Mouse (Mus musculus) MEL-GATA-1-ER (cell line): ENCODE data around the gene Pla1a.

Experiments
- DNase-seq: peaks from one replicate; pipeline ENCODE4 v3.0.0-alpha.2; 2012; ENCODE audit warnings: low read depth; ENCODE audit errors: extremely low read depth

Gene Pla1a

DNA sequence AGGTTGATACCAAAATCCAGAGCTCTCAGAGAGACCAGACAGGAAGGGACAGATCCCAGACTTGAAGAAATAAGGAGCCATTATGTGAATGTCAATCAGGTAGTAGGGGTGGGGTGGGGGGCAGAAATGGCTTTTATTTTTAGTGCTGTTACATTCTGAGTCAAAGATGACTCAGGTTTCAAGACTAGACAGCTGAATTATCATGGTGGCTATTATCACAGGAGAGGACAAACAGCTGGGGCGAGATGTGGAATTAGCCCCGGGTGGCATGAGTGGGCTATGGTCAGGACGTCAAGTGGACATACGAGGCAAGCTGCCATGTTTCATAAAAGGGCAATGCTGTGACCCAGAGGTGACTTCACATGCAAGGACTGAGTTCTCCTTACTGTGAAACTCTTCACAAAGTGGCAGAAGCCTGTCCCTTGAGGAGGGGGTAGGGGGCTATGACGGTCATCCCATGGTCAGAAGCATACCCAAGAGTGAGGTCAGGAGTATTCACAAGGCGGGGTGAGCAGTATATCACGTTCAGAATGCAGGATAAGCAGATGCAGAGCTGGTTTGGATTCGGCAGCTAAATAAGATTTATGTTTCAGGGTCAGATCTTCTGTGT, 43.6 kb downstream of the Pla1a start:
- DNase-seq: no peak

DNA sequence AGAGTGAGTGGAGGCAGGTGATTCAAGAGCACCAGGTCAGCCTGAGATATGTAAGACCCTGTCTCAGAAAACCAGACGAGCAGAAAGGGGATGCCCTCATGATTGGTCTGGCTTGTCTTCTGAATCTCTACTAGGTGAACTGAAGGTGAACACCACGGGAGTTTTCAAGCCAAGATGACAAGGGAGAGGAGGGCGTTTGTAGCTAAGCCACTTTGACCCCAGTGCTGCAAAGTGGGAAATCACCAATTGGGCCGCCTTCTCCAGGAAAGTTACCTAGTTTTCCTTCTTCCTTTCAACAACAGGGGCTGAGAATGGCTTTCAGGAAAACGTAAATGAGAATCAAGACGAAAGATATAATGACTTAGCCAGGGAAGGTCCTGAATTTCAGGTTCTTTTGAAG, 44.2 kb downstream of the Pla1a start:
- no peak for DNase-seq

DNA sequence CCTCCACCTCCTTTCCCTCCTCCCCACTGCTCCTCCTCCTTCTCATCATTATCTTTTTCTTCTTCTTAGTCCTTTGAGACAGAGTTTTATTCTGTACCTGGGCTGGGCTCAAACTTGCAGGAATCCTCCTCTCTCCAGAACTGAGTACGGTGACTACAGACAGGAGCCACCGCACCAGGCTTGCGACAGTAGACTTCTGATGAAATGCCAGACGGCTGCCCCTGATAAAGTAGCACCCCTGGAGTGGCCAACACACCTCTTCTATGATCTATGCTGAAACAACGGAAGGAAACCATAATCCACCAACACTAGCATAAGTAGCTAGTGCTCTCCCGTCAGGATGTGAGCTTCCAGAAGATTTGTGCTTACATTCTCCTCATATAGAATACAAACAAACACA, 45.6 kb downstream of the Pla1a start:
- DNase-seq: no peak

DNA sequence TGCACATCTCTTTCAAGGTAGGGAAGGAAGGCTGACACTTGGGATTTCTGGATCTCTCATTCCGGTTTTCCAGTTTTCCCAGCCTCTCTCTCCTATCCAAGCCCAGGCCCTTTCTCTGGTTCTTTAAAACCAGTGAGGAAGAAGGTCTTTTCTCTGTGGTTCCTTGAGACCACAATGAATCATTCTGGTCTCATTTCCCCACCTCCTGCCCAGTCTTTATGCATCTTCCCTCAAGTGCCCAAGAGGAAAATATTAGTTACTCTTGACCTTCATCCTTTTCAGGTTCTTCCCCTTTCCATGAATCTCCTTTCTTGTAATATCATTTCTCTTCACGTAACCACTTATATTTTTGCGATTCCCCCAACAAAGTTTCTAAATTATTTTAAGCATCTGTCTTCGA, 47.2 kb downstream of the Pla1a start:
- no peak for DNase-seq

DNA sequence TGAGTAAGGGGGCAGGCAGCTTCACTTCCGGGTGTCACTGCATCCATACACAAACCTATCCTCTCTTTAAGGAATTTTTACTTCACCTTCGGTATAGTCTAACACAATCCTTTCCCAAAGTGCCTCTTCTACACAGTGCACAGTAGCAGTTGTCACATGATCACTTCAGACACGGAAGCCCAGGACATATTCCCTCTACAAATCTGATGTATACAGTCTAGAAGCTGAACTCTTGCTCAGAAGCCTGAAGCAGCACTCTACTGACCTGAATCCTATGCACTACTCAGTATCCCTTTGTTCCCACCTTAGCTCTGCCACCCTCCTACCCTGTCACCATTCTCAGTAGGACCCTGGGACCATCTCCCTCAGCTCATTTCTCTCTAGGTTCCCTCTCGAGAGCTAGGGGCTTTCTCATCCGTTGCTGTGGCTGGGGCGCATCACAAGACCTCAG, 47.7 kb downstream of the Pla1a start:
- DNase-seq: no peak

DNA sequence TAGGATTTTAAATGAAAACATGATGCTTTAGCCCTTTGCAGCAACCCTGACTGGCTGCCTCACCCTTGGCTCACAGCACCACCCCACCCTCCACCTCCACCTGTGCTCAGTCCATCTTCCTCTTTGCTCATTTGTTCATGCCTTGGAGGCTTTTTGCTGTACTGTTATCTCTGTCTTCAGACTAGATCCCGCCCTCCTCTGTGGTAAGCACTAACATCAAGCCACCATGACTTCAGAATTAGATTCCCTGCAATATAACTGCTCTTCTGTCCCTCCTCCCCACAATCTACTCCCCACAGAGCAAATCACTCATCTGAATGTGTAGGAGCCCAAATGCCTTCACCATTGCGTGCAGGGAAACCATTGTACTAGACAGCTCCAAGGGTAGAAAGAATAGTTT, 49.3 kb downstream of the Pla1a start:
- peak; percentile 88 for DNase-seq

DNA sequence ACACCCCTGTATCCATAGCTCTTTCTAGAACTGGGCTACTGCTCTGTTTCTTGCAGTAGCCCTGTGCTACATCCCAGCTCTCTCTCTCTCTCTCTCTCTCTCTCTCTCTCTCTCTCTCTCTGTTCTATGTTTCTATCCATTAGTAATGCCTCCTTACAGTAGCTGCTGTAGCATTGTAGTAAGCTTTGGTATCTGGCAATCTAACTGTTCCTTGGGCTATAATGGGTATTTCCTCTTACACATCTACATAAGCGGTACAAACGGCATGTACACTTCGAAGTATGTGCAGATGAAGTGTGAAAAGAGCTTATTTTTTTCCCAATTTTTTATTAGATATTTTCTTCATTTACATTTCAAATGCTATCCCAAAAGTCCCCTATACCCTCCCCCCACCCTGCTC, 53.0 kb downstream of the Pla1a start:
- no peak for DNase-seq

DNA sequence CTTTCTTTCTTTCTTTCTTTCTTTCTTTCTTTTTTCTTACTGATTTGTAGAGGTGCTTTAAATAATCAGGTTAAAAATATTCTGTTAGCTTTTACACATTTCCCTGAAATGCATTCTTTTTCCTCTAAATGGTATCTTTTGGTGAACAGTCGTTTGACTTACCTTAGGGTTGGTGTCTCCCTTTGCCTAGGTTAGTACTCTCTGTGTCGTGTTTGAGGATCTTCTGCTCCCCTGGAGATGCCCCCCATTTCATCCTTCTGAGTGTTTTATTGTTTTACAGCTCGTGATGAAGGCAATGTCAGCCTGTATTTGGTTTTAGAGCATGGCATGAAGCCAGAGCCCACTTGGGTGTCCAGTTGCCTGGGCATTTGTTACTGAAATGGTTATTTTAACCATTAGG, 53.5 kb downstream of the Pla1a start:
- no peak for DNase-seq

DNA sequence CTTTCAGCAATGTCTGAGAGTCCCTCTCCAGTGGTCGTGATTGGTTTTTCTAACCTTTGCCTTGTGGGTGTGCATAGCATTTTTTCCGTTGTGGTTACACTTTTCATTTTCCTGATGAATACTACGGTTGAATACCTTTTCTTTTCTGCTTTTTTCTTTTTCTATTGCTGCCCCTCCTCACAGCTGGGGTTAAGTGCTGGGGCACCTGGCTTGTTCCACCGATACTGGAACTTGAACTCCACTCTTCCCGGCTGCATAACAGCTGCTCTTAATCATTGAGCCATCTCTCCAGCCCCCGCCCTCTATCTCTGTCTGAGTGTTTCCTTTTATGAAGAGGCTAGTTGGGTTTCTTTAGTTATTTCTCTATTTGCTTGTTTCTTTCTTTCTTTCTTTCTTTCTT, 53.9 kb downstream of the Pla1a start:
- DNase-seq: no peak

DNA sequence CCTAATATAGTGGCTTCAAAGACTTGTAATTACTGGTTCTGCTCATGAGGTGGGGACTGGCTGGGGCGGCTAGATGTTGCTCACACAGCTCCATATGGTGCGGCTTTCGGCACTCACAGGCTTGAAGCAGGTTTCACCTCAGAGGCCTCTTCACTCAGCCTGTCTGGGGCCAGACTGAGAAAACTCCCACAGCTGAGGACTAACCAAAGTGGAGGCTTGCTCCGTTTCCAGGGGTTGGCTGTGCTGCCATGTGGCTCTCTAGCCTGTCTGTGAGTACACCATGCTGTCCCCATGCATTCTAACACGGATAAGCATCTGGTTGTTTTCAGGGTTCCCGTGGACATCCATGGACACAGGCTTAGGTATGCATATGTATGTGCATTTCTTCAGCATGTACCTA, 54.4 kb downstream of the Pla1a start:
- DNase-seq: no peak

DNA sequence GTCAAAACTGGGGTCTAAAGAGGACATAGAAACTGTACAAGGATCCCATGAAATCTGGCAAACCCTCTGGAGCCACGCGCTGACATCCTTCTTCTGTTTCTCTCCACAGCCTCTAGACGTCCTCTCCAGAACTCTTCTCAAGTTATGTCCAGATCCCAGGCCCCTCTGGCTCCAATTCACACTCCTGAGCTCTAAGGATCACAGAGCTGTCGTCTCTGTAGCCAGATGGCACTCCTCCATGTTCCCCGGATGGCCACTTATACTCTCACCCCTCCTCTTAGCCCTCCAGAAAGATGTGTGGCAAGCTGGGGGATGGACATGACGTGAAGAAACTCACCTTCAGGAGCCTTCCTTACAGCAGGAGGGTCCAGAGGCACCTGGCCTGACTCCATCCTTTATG, 55.4 kb downstream of the Pla1a start:
- DNase-seq: no peak

DNA sequence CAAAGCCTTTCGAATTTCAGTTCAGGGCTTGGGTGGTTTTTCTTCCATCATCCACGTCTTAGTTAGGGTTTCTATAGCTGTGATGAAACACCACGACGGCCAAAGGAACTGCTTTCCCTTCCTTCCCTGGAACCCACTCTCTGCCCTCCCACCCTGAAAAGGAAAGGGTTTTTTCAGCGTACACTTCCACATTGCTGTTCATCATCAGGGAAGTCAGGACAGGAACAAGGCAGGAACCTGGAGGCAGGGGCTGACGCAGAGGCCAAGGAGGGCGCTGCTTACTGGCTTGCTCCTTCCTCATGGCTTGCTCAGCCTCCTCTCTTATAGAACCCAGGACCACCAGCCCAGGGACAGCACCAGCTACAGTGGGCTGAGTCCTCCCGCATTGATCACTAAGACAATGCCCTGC, 56.1 kb downstream of the Pla1a start:
- DNase-seq: no peak

DNA sequence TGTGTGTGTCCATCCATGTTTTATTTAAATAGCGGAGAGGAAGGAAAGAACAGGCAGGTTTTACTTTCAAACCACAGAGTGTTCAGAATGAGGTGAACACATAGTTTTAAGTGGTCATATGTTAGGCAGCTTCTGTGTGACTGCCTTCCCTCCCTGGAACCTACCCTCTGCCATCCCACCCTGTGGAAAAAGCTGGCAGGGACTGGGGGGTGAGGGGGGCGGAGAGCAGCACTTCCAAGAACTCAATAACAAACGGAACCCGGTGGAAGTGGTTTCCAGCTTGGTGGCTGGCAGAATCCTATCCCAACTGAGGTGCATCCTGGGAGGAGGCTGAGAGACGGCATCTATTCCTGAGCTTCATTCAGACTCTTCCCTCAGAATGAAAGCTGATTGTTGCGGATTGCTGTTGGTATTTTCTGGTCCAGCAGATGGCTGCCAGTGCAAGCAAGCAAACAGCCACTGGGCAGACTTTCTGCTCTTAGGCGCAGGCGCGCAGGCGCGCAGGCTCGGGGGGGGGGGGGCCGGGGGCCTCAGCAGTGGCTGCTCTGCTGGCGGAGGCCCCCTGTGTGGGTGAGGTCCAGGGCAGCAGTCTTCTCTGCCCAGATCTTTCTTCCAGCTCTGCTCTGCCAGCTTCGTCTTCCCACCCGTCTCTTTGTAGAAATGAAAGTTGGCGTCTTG, 56.6 kb downstream of the Pla1a start:
- DNase-seq: no peak

DNA sequence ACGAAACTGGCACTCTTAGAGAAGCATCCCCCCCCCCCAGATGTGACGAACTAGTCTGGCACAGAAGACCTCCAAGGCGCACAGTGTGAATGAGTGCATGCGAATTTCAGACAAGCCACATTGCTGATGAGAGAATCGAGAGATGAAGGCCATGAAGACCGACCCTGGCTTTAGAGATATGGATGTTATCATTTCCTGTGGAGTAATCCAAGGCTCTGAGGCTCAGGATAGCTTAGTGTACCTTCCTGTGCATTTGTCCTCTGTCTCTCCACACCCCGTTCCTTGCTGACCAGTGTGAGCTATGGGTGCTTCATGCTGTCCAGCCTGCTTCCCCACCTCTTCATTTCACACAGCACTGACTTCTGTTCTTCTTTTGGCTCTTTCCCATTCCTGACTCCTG, 57.8 kb downstream of the Pla1a start:
- no peak for DNase-seq

DNA sequence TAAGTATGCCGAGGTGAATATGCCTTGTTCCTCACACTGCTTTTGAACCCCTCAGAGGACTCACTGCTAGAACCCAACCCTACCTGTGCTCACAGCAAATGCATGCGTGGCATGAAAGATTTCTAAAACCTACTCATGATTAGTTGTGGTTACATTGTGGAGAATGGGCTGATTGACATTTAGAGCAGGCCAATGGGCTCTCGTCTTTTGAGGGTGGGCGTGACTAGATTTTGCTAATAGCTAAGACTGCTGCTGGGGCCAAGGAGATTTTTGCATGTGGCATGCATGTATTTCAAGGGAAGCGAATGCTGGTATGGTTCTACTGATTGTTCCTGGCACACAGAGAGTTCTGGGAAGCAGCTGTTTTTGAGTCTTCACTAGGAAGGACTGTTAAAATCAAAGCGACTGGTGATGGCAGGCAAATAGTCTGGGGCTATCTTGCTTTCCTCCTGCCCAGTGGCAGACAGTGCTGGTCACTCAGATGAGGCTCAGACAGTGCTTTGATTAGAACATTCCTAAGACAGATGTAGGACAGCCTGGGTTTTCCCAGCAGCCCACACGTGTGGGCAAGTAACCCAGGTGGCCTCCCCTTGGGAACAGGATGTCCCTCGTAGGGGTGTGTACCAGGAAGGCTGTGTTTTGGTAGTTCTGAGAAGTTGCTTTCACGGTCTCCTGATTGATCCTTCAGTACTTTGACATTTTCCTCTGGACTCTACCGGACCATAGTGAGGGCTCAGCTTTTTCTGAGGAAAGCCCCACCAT, 58.4 kb downstream of the Pla1a start:
- DNase-seq: peak; percentile 92

DNA sequence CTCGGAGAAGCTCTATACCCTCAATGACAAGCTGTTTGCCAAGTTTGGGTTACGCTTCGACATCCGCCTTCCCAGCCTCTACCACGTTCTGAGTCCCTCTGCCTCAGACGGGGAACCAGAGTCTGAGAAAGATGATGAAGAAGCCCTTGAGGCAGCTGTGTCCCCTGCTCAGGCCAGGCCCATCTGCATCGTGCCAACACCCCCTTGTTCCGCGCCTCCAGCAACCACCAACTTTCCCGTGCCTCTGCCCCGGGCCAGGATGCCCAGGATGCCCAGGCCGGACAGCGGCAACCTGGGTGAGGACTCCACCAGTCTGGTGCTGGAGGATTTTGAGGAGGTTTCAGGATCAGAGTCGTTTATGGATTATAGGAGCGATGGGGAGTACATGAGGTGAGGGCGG, 59.0 kb downstream of the Pla1a start:
- DNase-seq: no peak

DNA sequence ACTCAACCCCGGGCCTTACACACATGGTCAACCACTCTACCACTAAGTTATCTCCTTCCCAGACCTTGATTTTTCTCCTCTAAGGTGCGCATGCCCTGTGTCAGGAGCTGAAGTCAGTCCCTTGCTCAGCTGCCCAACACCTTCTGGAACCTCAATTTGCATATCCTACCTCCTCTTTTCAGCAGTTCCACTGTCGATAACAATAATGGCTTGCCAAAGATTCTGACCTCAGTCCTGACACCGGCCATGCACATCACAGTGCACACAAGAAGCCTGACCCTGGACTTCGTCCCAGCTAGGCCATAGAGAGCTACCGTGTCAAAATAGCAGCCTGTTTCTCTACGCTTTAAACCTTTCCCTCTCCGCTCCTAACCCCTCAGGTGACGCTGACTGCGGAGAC, 59.5 kb downstream of the Pla1a start:
- peak; percentile 71 for DNase-seq

DNA sequence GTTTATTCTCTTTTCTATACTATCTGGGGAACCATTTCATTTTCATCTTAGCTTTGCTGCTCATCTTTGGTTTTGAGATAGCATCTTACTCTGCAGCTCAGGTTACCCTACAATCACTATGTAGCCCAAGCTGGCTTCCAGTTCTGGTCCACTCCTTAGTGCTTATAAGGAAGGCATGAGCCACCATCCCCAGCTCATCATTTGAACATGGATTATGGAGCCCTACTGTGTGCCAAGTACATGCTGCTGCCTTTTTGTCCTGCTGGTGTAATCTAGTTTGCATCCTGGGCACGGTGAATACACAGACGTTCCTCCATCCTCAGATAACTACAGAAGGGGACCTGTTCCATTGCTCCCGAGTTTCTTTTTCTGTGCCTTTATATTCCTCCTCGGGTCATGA, 60.1 kb downstream of the Pla1a start:
- no peak for DNase-seq

DNA sequence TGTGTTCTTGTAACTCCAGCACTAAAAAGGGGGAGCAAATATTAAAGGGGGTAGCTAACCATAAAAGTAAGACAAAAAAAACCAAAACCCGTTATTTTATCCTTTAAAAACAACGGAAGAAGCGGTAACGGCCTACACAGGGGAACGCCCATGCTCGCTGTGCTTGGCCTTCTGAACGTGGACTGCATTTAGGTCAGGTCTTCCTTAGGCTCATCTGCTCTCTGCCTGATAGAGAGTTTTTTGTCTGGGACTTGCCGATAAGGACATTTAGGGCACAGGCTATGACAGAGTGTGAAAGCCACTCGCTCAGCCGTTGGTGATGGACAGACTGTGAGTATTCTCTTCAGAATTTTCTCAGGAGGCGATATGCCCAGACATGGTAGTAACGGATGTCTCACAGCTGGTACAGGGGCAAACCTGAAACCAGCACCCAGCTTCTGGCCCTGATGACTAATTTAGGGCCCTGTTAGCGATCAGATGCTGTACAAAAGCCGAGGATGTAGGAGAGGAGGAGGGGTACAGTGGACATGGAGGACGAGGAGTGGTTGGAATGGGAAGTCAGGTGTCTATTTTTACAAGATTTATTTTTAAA, 61.1 kb downstream of the Pla1a start:
- DNase-seq: peak; percentile 99

DNA sequence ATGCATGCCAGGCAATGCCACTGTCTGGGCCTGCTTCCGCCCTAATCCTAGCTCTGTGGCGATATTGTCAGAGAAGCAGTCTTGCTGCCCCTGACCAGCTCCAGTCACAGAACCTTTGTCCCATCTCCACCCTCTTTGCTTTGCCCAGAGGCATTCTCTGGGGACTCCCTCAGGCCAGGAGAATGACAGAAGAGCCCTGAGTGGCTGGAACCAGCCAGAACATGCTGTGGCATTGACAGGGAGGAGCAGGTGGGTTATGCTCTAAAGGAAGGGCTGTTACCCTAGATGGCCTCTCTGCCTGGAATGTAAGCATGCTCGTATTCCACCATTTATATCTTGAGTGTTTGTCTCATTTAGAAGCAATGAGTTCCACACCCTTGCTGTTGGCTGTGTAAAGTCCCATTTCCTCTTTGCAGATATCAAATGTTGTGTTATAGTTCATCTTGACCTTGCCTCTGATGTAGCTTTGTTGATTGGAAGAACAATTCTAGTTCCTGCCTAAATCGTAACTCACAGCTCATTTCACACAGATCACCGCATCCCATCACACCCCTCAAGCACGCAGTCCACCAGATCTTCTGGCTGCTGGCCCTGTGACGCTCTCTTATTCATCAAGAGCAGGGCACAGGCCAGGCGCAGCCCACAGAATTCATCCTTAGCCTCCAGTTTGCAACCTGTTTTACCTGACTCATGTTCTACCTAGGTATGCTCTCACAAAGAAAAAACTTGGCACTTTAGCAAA, 62.1 kb downstream of the Pla1a start:
- no peak for DNase-seq

DNA sequence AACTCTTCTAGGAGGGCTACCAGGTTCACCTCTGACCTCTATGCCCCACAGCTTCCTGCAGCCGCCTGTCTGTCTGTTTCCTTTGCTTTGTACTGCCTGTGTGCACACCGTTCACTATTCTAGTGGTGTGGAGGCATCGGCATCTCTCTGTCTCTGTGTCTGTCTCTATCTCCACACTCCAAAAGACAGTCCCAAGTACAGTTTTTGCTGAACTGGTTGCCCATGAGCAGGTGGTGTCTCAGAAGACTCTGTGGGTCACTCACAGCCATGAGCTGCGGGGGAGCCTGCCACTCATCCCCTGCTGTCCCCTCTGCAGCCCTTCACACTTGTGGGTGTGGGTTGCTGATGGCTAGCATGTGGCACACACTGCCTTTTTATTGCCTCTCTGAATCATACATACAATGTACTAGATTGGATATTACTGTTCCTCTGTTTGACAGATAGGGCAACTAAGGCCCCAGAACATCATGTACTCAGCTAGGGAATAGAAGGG, 62.9 kb downstream of the Pla1a start:
- no peak for DNase-seq
